Mouse (Mus musculus) kidney, postnatal 0 days (tissue): Measurements from ENCODE around the gene Erbb4. TPM values are rescaled to one million over a fixed set of nuclear protein-coding genes. Genes with fewer than 3 reads are reported as not detected.
A peak's percentile ranks its signal among the peaks of the same experiment; 100 is the strongest.

Source experiments
- ATAC-seq: fragments of 200-750 bp; cut with Nextera tagmentation; replicated peaks from 2 replicates; pipeline ENCODE4 v1.8.0; 2017; ENCODE audit warnings: low read depth, moderate number of reproducible peaks, moderate TSS enrichment, moderate library complexity; ENCODE audit not compliant: low FRiP score
- DNase-seq: peaks from one replicate; pipeline ENCODE4 v3.0.0-alpha.2; 2016; ENCODE audit warnings: low spot score
- H3K27ac ChIP-seq: fragments of 300-500 bp; sonication (generic); 2 replicates; pipeline ENCODE4 v1.5.1; 2014; ENCODE audit warnings: mild to moderate bottlenecking
- H3K27me3 ChIP-seq: fragments of 300-500 bp; sonication (generic); 2 replicates; pipeline ENCODE4 v1.6.1; 2014; ENCODE audit warnings: low read length, mixed read lengths; ENCODE audit not compliant: insufficient read depth
- H3K36me3 ChIP-seq: fragments of 300-500 bp; sonication (generic); 2 replicates; pipeline ENCODE4 v1.6.1; 2014; ENCODE audit warnings: low read length, mixed read lengths; ENCODE audit not compliant: insufficient read depth
- H3K4me1 ChIP-seq: fragments of 300-500 bp; sonication (generic); replicated peaks from 2 replicates; pipeline ENCODE4 v1.6.1; 2014; ENCODE audit warnings: antibody characterized with exemption, low read length, mixed read lengths; ENCODE audit not compliant: insufficient read depth
- H3K4me2 ChIP-seq: fragments of 300-500 bp; sonication (generic); 2 replicates; pipeline ENCODE4 v1.6.1; 2014; ENCODE audit warnings: mild to moderate bottlenecking, low read length, moderate library complexity, mixed read lengths
- H3K4me3 ChIP-seq: fragments of 300-500 bp; sonication (generic); replicated peaks from 2 replicates; pipeline ENCODE4 v1.5.1; 2014; ENCODE audit warnings: low read depth, low read length
- H3K9ac ChIP-seq: fragments of 300-500 bp; sonication (generic); 2 replicates; pipeline ENCODE4 v1.6.1; 2014; ENCODE audit warnings: low read depth, low read length
- H3K9me3 ChIP-seq: fragments of 300-500 bp; sonication (generic); replicated peaks from 2 replicates; pipeline ENCODE4 v1.6.1; 2016; ENCODE audit warnings: low read length, inconsistent platforms, mixed read lengths
- CTCF ChIP-seq: IDR thresholded peaks from 2 replicates; pipeline ENCODE4 v1.5.1; 2016; ENCODE audit warnings: antibody characterized with exemption, low read depth, mild to moderate bottlenecking, moderate library complexity
- WGBS: fragments of 180-500 bp; shearing (Covaris S2); extraction: QIAGEN DNeasy Blood & Tissue Kit; methylation state at CpG from one replicate; pipeline ENCODE4 v1.1.7; 2014; 5-methylcytosine and 5-hydroxymethylcytosine counted together
- polyA plus RNA-seq: library from polyadenylated mRNA; unstranded; fragments of >200 nt; fragmentation: Nextera tagmentation; extraction: Ambion mirVana; gene quantifications from 2 replicates; pipeline ENCODE4 v1.2.1, GENCODE M21; 2015

Erbb4 gene
- polyA plus RNA-seq, 1 experiment from 2014 or later: 5.0 TPM

DNA sequence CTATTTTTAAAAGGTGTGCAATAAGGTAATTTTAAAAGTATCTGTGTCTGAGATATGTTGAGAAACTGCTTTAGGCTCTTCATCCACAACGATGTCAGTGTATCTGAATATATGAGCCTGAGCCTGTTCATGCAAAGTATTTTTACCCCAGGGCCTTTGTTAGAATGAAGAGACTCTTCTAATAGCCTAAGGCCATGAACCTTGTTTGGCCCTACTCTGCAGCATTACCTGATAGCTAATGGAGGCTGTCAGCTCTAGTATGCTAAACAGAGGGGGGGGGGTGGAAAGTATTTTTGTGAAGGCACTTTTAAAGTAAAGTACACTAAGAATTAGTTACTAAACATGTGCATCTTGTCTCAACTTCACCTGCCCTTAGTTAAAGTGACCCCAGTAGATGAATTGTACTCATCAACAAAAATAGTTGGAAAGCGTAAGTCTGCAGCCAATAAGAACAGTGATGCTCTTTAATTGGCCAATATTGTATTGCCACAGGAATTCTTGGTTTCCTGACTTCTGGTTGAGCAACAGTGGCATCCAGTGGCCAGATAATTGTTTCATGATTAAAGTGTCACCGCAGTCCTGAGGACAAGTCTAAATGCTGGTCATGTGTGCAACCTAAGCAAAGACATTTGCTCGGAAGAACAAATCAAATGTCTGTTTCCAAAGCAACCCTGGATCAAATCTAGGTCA, 10.5 kb upstream of the Erbb4 start:
- Histone ChIP-seq H3K36me3 (no peaks in the 10 kb centered on the region), H3K4me2 (no peak overlapping the region), H3K9me3 (no peaks in the 10 kb centered on the region), H3K9ac (no peak overlapping the region), H3K27ac (no peak overlapping the region), H3K4me3 (no peak overlapping the region), H3K27me3 (no peaks in the 10 kb centered on the region), H3K4me1 (no peaks in the 10 kb centered on the region)
- peak; percentile 67 for TF ChIP-seq CTCF
- peak; percentile 45 for DNase-seq
- ATAC-seq: no peak
- WGBS: 83% methylated on average over 4 of the region's 4 CpGs

DNA sequence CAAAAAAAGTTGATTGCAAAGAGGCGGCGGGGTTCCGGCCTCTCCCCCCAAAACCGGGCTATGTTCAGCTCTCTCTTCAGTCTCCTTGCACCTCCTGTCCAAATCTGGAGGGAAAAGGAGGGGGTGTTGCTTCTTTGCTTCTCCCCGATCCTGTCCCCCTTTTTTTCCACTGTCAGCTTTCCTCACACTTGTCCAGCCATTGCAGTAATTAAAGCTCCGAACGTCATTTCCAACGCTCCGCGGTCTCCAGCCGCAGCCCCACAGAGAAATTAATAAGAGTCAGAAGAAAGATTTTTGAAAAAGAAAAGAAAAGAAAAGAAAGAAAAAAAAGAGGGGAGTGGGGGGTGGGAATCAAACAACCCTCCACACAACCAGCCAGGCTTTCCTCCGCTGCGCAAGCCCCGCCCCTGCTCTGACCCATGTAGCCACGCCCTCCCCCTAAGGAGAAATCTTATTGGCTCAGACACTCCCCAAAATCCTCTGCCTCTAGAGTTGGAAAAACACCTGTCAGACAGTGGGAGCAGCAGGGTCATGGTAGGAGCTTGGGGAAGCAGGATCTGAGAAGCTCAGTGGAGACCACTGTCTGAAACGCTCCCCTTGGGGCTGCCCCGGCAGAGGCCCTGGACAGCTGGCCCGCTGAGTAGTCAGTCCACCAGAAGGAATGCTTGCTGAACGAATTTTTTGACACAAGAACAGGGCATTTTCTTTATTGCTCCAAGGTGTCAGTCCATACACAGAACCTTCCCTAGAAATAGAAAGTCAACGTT, 483 bp upstream of the Erbb4 start:
- H3K4me3 ChIP-seq: peak overlapping the region; percentile 75
- no peaks in the 10 kb centered on the region for H3K36me3 ChIP-seq
- H3K4me1 ChIP-seq: peaks cover 5% of the 10 kb centered on the region; the same call in 1 of the 2 replicates
- H3K27ac ChIP-seq: peak overlapping the region; percentile 8; the same call in 1 of the 2 replicates
- DNase-seq: peak; percentile 71
- H3K27me3 ChIP-seq: 0 out of 2 replicates have a peak, but pooled peaks cover 13% of the 10 kb centered on the region
- peak overlapping the region; percentile 65 for H3K9ac ChIP-seq
- no peaks in the 10 kb centered on the region for H3K9me3 ChIP-seq
- WGBS: 2% methylated on average over 20 of the region's 20 CpGs
- no peak for TF ChIP-seq CTCF
- ATAC-seq: peak; percentile 67
- peak overlapping the region; percentile 96 for H3K4me2 ChIP-seq

DNA sequence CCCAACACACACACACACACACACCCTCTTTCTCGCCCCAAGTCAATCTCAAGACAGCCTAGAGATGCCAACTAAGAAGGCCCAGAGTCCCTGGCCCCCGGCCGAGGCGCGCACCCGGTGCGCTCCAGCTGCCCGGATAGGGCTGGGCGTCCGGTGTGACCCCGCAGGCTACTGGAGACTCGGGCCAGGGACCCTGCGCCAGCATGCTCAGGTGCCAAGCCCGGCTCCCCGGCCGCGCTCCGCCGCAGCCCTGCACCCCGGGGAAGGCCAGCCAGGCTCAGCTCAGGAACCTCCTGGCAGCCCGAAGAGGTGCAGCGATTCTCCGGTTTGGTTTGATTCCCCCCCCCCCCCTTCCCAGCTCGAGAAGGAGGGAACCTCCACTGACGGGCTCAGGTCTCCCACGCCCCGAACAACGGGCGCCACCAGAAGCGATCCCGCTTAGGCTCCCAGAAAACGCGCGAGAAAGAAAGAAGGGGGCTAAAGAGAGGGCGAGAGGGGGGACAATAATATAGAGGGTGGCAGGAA, 860 bp downstream of the Erbb4 start:
- Histone ChIP-seq H3K9ac (peak overlapping the region; percentile 65), H3K4me2 (peak overlapping the region; percentile 96), H3K36me3 (no peaks in the 10 kb centered on the region), H3K27ac (peak overlapping the region; percentile 81; the same call in 1 of the 2 replicates), H3K9me3 (no peaks in the 10 kb centered on the region), H3K4me1 (peaks cover 5% of the 10 kb centered on the region; the same call in 1 of the 2 replicates), H3K4me3 (peak overlapping the region; percentile 75), H3K27me3 (0 out of 2 replicates have a peak, but pooled peaks cover 15% of the 10 kb centered on the region)
- WGBS: under 1% methylated on average over 35 of the region's 35 CpGs
- ATAC-seq: peak; percentile 61
- TF ChIP-seq CTCF: no peak
- peak; percentile 28 for DNase-seq

GRCm38 (mm10) chr1:69106322-69106761, 1.5 kb downstream of the Erbb4 start:
- under 1% methylated on average over 24 of the region's 24 CpGs for WGBS
- Histone ChIP-seq H3K4me3 (peak overlapping the region; percentile 75), H3K4me1 (peaks cover 5% of the 10 kb centered on the region; the same call in 1 of the 2 replicates), H3K27me3 (0 out of 2 replicates have a peak, but pooled peaks cover 15% of the 10 kb centered on the region), H3K9me3 (no peaks in the 10 kb centered on the region), H3K27ac (peak overlapping the region; percentile 81), H3K4me2 (peak overlapping the region; percentile 96), H3K9ac (peak overlapping the region; percentile 65; the same call in 1 of the 2 replicates), H3K36me3 (no peaks in the 10 kb centered on the region)
- no peak for TF ChIP-seq CTCF
- DNase-seq (peak; percentile 23), ATAC-seq (0 out of 2 replicates have a peak, but pooled peaks have one; percentile 34)

DNA sequence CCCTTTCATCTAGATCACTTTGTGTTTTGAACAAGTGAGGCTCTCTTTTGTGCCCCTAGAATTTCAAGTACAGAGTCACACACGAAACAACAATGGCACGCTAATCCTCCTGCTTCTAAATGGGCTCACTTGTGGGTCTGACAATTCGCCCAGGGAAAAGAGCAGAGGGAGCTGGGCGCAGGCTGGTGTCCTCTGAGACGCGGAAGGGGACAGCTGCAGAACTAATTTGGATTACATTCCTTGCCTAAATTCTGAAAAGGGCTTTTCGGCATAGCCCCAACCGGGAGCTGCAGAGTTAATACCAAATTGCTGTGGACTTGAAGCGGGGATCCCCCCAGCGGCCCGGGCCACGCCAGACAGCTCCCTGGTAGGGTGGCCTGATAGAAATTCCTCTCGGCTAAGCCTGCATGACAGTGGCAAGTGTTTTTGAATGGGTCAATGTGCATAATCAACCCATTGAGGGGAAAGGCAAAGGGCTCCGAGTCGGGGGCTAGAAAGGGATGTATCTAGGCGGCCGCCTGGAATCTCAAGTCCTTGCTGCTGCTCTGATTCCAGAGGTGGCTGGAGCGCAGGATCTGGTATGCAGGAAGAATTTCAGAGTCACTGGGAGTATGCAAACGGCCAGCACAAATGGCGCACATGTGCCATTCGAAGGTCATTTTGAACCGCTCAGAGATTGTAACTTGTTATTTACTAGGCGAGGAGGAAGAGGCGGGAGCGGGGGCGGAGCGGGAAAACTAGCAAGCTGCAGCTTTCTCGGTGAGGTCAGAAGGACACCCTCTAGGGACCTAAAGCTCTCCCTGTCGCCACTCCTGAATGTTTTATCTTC, 2.2 kb downstream of the Erbb4 start:
- H3K4me2 ChIP-seq: peak overlapping the region; percentile 96
- peak overlapping the region; percentile 65; the same call in 1 of the 2 replicates for H3K9ac ChIP-seq
- peak overlapping the region; percentile 75 for H3K4me3 ChIP-seq
- no peaks in the 10 kb centered on the region for H3K36me3 ChIP-seq
- H3K4me1 ChIP-seq: peaks cover 5% of the 10 kb centered on the region; the same call in 1 of the 2 replicates
- 0 out of 2 replicates have a peak, but pooled peaks cover 15% of the 10 kb centered on the region for H3K27me3 ChIP-seq
- no peaks in the 10 kb centered on the region for H3K9me3 ChIP-seq
- DNase-seq (peak; percentile 63), ATAC-seq (peak; percentile 21; the same call in 1 of the 2 replicates)
- 0 out of 2 replicates have a peak, but pooled peaks have one; percentile 10 for TF ChIP-seq CTCF
- peak overlapping the region; percentile 81 for H3K27ac ChIP-seq
- WGBS: under 1% methylated on average over 29 of the region's 29 CpGs
